ENCODE assay signal across 16 mouse cellular contexts in genomic region chr12:69722857-69723256, GRCm38 (mm10).
"Had no signal": no experiment of that assay in that cellular context is flagged by ENCODE, and none has a peak within 500 bp of the region (broad histone marks: within the 10 kb centered on the region; RNA-seq: fewer than 3 reads in every experiment).

No protein-coding gene starts in this region.

- H3K27ac ChIP-seq: limb, embryonic 12.5 days; limb, embryonic 15.5 days; macrophage; midbrain, embryonic 12.5 days; midbrain, embryonic 15.5 days; neural tube, embryonic 13.5 days had no signal

- H3K9ac ChIP-seq: limb, embryonic 12.5 days; limb, embryonic 15.5 days; liver, postnatal 0 days; lung, embryonic 14.5 days; midbrain, embryonic 12.5 days; midbrain, embryonic 15.5 days had no signal

- DNase-seq: kidney, adult 18-20 months; kidney, postnatal 14 days; kidney, postnatal 4 days; left cerebral cortex, postnatal 4 days; liver, postnatal 0 days; lung, embryonic 14.5 days; right cerebral cortex, postnatal 25 days; thymus, adult 18-20 months; thymus, postnatal 36 days had no signal

- H3K9me3 ChIP-seq: limb, embryonic 15.5 days; midbrain, embryonic 15.5 days had no signal

- H3K27me3 ChIP-seq: limb, embryonic 12.5 days; limb, embryonic 15.5 days; midbrain, embryonic 12.5 days; midbrain, embryonic 15.5 days; neural tube, embryonic 13.5 days had no signal

- H3K4me3 ChIP-seq: midbrain, embryonic 12.5 days had no signal

- ATAC-seq: liver, postnatal 0 days; lung, postnatal 0 days; midbrain, embryonic 15.5 days had no signal
